ENCODE assay signal across 8 mouse cellular contexts in the genomic region with DNA sequence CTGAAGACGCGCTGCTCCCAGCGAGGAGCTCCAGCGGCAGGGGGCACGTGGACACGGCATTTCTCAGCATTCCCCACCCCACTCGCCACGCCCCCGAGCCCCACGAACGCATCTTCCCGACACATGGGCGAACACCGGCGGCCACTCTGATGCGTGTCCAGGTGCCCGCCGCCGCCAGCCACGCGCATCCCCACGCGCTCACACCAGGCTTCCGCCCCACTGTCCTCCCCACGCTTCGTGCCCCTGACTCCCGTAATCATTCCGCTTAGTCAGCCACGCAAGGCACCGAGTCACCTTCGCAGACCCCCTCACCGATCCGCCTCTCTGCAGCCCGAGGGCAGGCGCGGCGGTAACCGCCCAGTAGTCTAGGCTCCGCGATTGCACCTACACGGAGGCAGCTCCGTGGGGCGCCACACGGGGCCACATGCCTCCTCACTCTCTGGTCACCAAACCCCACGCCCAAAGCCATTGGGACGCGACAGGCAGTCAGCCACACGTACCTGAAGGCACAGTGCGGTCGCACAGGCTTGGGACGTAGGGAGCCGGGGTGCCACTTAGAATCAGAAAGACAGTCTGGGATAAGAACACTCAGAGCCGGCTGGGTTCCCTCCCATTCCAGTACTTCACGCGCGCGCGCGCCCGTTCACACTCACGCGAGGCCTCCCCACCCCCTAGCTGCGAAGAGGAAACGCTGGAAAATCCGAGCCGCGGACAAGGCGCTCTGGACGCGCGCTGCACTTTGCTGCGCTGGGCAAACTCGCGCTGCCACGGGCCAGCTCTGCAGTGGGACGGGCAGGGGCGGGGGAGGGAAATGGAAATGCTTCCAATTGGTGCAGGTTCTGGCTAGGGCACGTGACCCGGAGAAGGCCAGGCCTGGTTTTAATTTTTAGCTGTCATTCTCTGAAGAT. TPM values are rescaled to one million over a fixed set of nuclear protein-coding genes. Genes with fewer than 3 reads are reported as not detected.
A peak's percentile ranks its signal among the peaks of the same experiment; 100 is the strongest.
DNase-seq lines count a peak whose midpoint lies in the region; ATAC-seq lines count a peak whose summit lies in the region.

A gene (minus strand): TSS at position 782 of the 908 bp plus-strand sequence.

- H3K4me2 ChIP-seq in embryonic facial prominence, embryonic 11.5 days (ENCODE audit: low read depth, low read length): peak within 1 kb of the TSS; percentile 99
- peak within 1 kb of the TSS; percentile 100 for H3K4me2 ChIP-seq in limb, embryonic 12.5 days
- H3K4me2 ChIP-seq in midbrain, embryonic 13.5 days (replicated peaks): peak within 1 kb of the TSS; percentile 100

- peaks cover 3% of the 10 kb centered on the region; the same call in 1 of the 2 replicates for H3K4me1 ChIP-seq in embryonic facial prominence, embryonic 11.5 days (ENCODE audit: control insufficient read depth, insufficient read depth, low read length)
- H3K4me1 ChIP-seq in limb, embryonic 12.5 days (replicated peaks): peaks cover 46% of the 10 kb centered on the region
- H3K4me1 ChIP-seq in midbrain, embryonic 13.5 days (replicated peaks): peaks cover 15% of the 10 kb centered on the region

- H3K36me3 ChIP-seq in embryonic facial prominence, embryonic 11.5 days (replicated peaks; ENCODE audit: control insufficient read depth, insufficient read depth, low read depth, low read length): no peaks in the 10 kb centered on the region
- no peaks in the 10 kb centered on the region for H3K36me3 ChIP-seq in limb, embryonic 12.5 days
- H3K36me3 ChIP-seq in midbrain, embryonic 13.5 days: no peaks in the 10 kb centered on the region

- DNase-seq in urinary bladder, adult 18-20 months (ENCODE audit: low spot score in 2 of 2): peak; percentile 77 to 79
- no peak for DNase-seq in urinary bladder, postnatal 10 days (ENCODE audit: low spot score)
- DNase-seq in embryonic facial prominence, embryonic 11.5 days (ENCODE audit: low spot score): peak; percentile 90
- peak; percentile 60 to 65 for DNase-seq in heart, adult 18-20 months
- peak; percentile 84 for DNase-seq in kidney, adult 18-20 months
- peak; percentile 15 to 45 for DNase-seq in spleen, postnatal 10 days (ENCODE audit: low spot score in 2 of 2)

- WGBS in embryonic facial prominence, embryonic 11.5 days: under 1% methylated on average over 76 of the region's 79 CpGs
- WGBS in limb, embryonic 12.5 days: under 1% methylated on average over 79 of the region's 79 CpGs
- under 1% methylated on average over 79 of the region's 79 CpGs for WGBS in midbrain, embryonic 13.5 days

- H3K9ac ChIP-seq in embryonic facial prominence, embryonic 11.5 days (replicated peaks; ENCODE audit: low read length): peak within 1 kb of the TSS; percentile 47
- peak within 1 kb of the TSS; percentile 77 for H3K9ac ChIP-seq in limb, embryonic 12.5 days (replicated peaks)
- peak within 1 kb of the TSS; percentile 76 for H3K9ac ChIP-seq in midbrain, embryonic 13.5 days (replicated peaks)

- H3K27me3 ChIP-seq in embryonic facial prominence, embryonic 11.5 days (ENCODE audit: control insufficient read depth, insufficient read depth, low read length): peaks cover 7% of the 10 kb centered on the region; the same call in 1 of the 2 replicates
- H3K27me3 ChIP-seq in limb, embryonic 12.5 days: peaks cover 4% of the 10 kb centered on the region; the same call in 1 of the 2 replicates
- H3K27me3 ChIP-seq in midbrain, embryonic 13.5 days: peaks cover 49% of the 10 kb centered on the region

- H3K27ac ChIP-seq in embryonic facial prominence, embryonic 11.5 days (replicated peaks; ENCODE audit: low read depth, low read length): 0 out of 2 replicates have a peak within 1 kb of the TSS, but pooled peaks have one; percentile 59
- peak within 1 kb of the TSS; percentile 85 for H3K27ac ChIP-seq in limb, embryonic 12.5 days
- H3K27ac ChIP-seq in midbrain, embryonic 13.5 days: 0 out of 2 replicates have a peak within 1 kb of the TSS, but pooled peaks have one; percentile 25

- H3K9me3 ChIP-seq in embryonic facial prominence, embryonic 11.5 days (replicated peaks; ENCODE audit: control insufficient read depth, low read length): no peaks in the 10 kb centered on the region
- no peaks in the 10 kb centered on the region for H3K9me3 ChIP-seq in limb, embryonic 12.5 days
- no peaks in the 10 kb centered on the region for H3K9me3 ChIP-seq in midbrain, embryonic 13.5 days

- ATAC-seq in embryonic facial prominence, embryonic 11.5 days (replicated peaks; ENCODE audit: insufficient number of reproducible peaks, low FRiP score, low TSS enrichment, low read depth): peak; percentile 47
- ATAC-seq in limb, embryonic 12.5 days (ENCODE audit: insufficient number of reproducible peaks, insufficient read depth, low FRiP score, low TSS enrichment, low read depth): peak; percentile 43
- ATAC-seq in midbrain, embryonic 13.5 days: peak; percentile 58

- H3K4me3 ChIP-seq in embryonic facial prominence, embryonic 11.5 days (ENCODE audit: low read depth, low read length): peak within 1 kb of the TSS; percentile 54
- peak within 1 kb of the TSS; percentile 69 for H3K4me3 ChIP-seq in limb, embryonic 12.5 days (replicated peaks)
- peak within 1 kb of the TSS; percentile 70 for H3K4me3 ChIP-seq in midbrain, embryonic 13.5 days (replicated peaks)

RNA-seq across cellular contexts. Expression of the gene that starts here (rescaled TPM):
- 58.9 and 68.2 TPM in 2 replicates for polyA plus RNA-seq in embryonic facial prominence, embryonic 11.5 days (2014; fragmentation: Nextera tagmentation; extraction: Ambion mirVana)
- 10 to 100 TPM; 20.4 to 22.9 TPM for total RNA-seq in heart, adult 18-20 months (2021)
- 146 and 156 TPM in 2 replicates for polyA plus RNA-seq in limb, embryonic 12.5 days (2016; fragmentation: Nextera tagmentation; extraction: Ambion mirVana)
- 62.4 and 66.2 TPM in 2 replicates for polyA plus RNA-seq in midbrain, embryonic 13.5 days (2015; fragmentation: Nextera tagmentation; extraction: Ambion mirVana)

Comparison
In these comparisons a context has a peak if more than half of its experiments do, and no peak if none do; other contexts are left out.
1. H3K27ac ChIP-seq: peak in every context shown above with its lines; median percentile 85 in limb, embryonic 12.5 days; 59 in embryonic facial prominence, embryonic 11.5 days; 25 in midbrain, embryonic 13.5 days.